Mouse (Mus musculus): Measurements from ENCODE around the gene Canx.

- no peak for TF ChIP-seq CTCF (IDR thresholded peaks at IDR 0.05; ENCODE audit: low read depth)
- TF ChIP-seq EP300 (optimal IDR thresholded peaks at IDR 0.05): no peak
These were observed 76.9 kb downstream of the Canx start for GRCm38 (mm10) chr11:50248473-50249171.

All from stomach, postnatal 0 days (tissue).